Comparison of ENCODE assay signal across 9 mouse cellular contexts in genomic region chr4:62516079-62516478, GRCm38 (mm10). TPM values are rescaled to one million over a fixed set of nuclear protein-coding genes. Genes with fewer than 3 reads are reported as not detected.
A peak's percentile ranks its signal among the peaks of the same experiment; 100 is the strongest.
DNase-seq lines count a peak whose midpoint lies in the region; ATAC-seq and TF ChIP-seq lines count a peak whose summit lies in the region.
"Had no signal": no experiment of that assay in that cellular context is flagged by ENCODE, and none has a peak within 500 bp of the region (broad histone marks: within the 10 kb centered on the region; RNA-seq: fewer than 3 reads in every experiment).

No protein-coding gene starts in this region.

- peak overlapping the region; percentile 39; the same call in 1 of the 2 replicates for H3K9ac ChIP-seq in midbrain, embryonic 13.5 days (replicated peaks)
- no peak overlapping the region for H3K9ac ChIP-seq in midbrain, embryonic 16.5 days (ENCODE audit: low read depth, low read length)
- 0 out of 2 replicates have a peak overlapping the region, but pooled peaks have one; percentile 3 for H3K9ac ChIP-seq in intestine, postnatal 0 days (ENCODE audit: low read depth, low read length)
- H3K9ac ChIP-seq: hindbrain, embryonic 15.5 days had no signal

- peaks cover 21% of the 10 kb centered on the region for H3K4me1 ChIP-seq in midbrain, embryonic 13.5 days (replicated peaks)
- H3K4me1 ChIP-seq in midbrain, embryonic 16.5 days (ENCODE audit: control insufficient read depth, insufficient read depth, low read length), result peaks cover 18% of the 10 kb centered on the region
- peaks cover 11% of the 10 kb centered on the region for H3K4me1 ChIP-seq in intestine, postnatal 0 days (replicated peaks; ENCODE audit: control insufficient read depth, insufficient read depth, low read length)
- H3K4me1 ChIP-seq in lung, adult 2 months (ENCODE audit: control insufficient read depth, insufficient read depth, low read length), result peaks cover 6% of the 10 kb centered on the region; the same call in 1 of the 2 replicates

- no peaks in the 10 kb centered on the region for H3K9me3 ChIP-seq in midbrain, embryonic 13.5 days
- H3K9me3 ChIP-seq in midbrain, embryonic 16.5 days (replicated peaks; ENCODE audit: control insufficient read depth, low read length, poor library complexity, severe bottlenecking), result no peaks in the 10 kb centered on the region
- no peaks in the 10 kb centered on the region for H3K9me3 ChIP-seq in intestine, postnatal 0 days (ENCODE audit: control insufficient read depth)
- H3K9me3 ChIP-seq: hindbrain, embryonic 15.5 days had no signal

- H3K4me2 ChIP-seq in midbrain, embryonic 13.5 days (replicated peaks), result no peak overlapping the region
- no peak overlapping the region for H3K4me2 ChIP-seq in midbrain, embryonic 16.5 days (ENCODE audit: low read length)
- peak overlapping the region; percentile 89; the same call in 1 of the 2 replicates for H3K4me2 ChIP-seq in intestine, postnatal 0 days (replicated peaks; ENCODE audit: low read depth)
- H3K4me2 ChIP-seq: hindbrain, embryonic 15.5 days had no signal

- no peak overlapping the region for H3K27ac ChIP-seq in midbrain, embryonic 13.5 days
- H3K27ac ChIP-seq in midbrain, embryonic 16.5 days (ENCODE audit: low read length), result no peak overlapping the region
- peak overlapping the region; percentile 82; the same call in 1 of the 2 replicates for H3K27ac ChIP-seq in intestine, postnatal 0 days (ENCODE audit: low read depth, low read length)
- H3K27ac ChIP-seq: hindbrain, embryonic 15.5 days had no signal

- H3K27me3 ChIP-seq in midbrain, embryonic 13.5 days, result no peaks in the 10 kb centered on the region
- no peaks in the 10 kb centered on the region for H3K27me3 ChIP-seq in midbrain, embryonic 16.5 days (ENCODE audit: control insufficient read depth, insufficient read depth, low read depth, low read length)
- H3K27me3 ChIP-seq in intestine, postnatal 0 days (replicated peaks; ENCODE audit: control insufficient read depth, insufficient read depth, low read length), result no peaks in the 10 kb centered on the region
- H3K27me3 ChIP-seq: hindbrain, embryonic 15.5 days had no signal

- whole genome bisulfite sequencing in midbrain, embryonic 13.5 days, result 53% methylated on average over 2 of the region's 2 CpGs
- 52% methylated on average over 2 of the region's 2 CpGs for WGBS in midbrain, embryonic 16.5 days
- 17% methylated on average over 2 of the region's 2 CpGs for WGBS in intestine, postnatal 0 days
- 33% methylated on average over 2 of the region's 2 CpGs for WGBS in lung, adult 2 months

- DNase-seq in lung, adult 2 months, result no peak
- no peak for DNase-seq in layer of hippocampus, adult 9-10 months (ENCODE audit: low spot score)
- no peak for DNase-seq in thymus, adult 18-20 months
- no peak for DNase-seq in layer of hippocampus, postnatal 10 days (ENCODE audit: low spot score in 2 of 2)

- ATAC-seq in midbrain, embryonic 13.5 days, result no peak
- no peak for ATAC-seq in midbrain, embryonic 16.5 days
- peak; percentile 41 for ATAC-seq in erythroblast, adult 5-6 weeks (replicated peaks; ENCODE audit: low FRiP score, poor library complexity, severe bottlenecking)
- no peak for ATAC-seq in intestine, postnatal 0 days

- peaks cover 29% of the 10 kb centered on the region for H3K36me3 ChIP-seq in midbrain, embryonic 13.5 days
- H3K36me3 ChIP-seq in midbrain, embryonic 16.5 days (ENCODE audit: control insufficient read depth, insufficient read depth, low read length), result peaks cover 10% of the 10 kb centered on the region
- peaks cover 32% of the 10 kb centered on the region for H3K36me3 ChIP-seq in intestine, postnatal 0 days (ENCODE audit: control insufficient read depth, insufficient read depth)

- no peak overlapping the region for H3K4me3 ChIP-seq in midbrain, embryonic 13.5 days (replicated peaks)
- H3K4me3 ChIP-seq in midbrain, embryonic 16.5 days (ENCODE audit: low read depth, low read length), result no peak overlapping the region
- H3K4me3 ChIP-seq in intestine, postnatal 0 days (ENCODE audit: low read depth, low read length), result no peak overlapping the region
- no peak overlapping the region for H3K4me3 ChIP-seq in lung, adult 2 months (replicated peaks; ENCODE audit: extremely low read depth, low read depth, low read length)
- H3K4me3 ChIP-seq: hindbrain, embryonic 15.5 days had no signal

- no peak for TF ChIP-seq POLR2A in lung, adult 2 months (IDR thresholded peaks at IDR 0.05; ENCODE audit: borderline replicate concordance, extremely low read depth, low read depth, low read length)

- peak; percentile 48 for TF ChIP-seq CTCF in intestine, postnatal 0 days (IDR thresholded peaks at IDR 0.05; ENCODE audit: low read depth)
- 0 out of 2 replicates have a peak, but pooled peaks have one; percentile 11 for TF ChIP-seq CTCF in lung, adult 2 months (IDR thresholded peaks at IDR 0.05; ENCODE audit: insufficient read depth, low read length)

RNA-seq across cellular contexts. Expression of gene Alad, which starts 3.6 kb away (rescaled TPM):
- polyA plus RNA-seq in midbrain, embryonic 13.5 days (2015; fragmentation: Nextera tagmentation; extraction: Ambion mirVana), result 59.8 and 65.4 TPM in 2 replicates
- polyA plus RNA-seq in midbrain, embryonic 16.5 days (2015; fragmentation: Nextera tagmentation; extraction: Ambion mirVana), result 70.6 and 76.7 TPM in 2 replicates
- 105 and 125 TPM in 2 replicates for total RNA-seq in erythroblast, adult 5-6 weeks (2015; ENCODE audit: low replicate concordance)
- 81.9 and 128 TPM in 2 replicates for total RNA-seq in erythroblast, adult 5-6 weeks (2017; ENCODE audit: low replicate concordance)
- polyA plus RNA-seq in intestine, postnatal 0 days (2015; fragmentation: Nextera tagmentation; extraction: Ambion mirVana), result 156 and 168 TPM in 2 replicates
- polyA plus RNA-seq in lung, adult 2 months (2012; rRNA removed), result 139 and 141 TPM in 2 replicates
- 10 to 100 TPM; 27.7 to 28.0 TPM for total RNA-seq in layer of hippocampus, postnatal 10 days (2021)

RNA-seq across cellular contexts. Expression of gene Pole3, which starts 8.8 kb away (rescaled TPM):
- 81.3 and 87.2 TPM in 2 replicates for polyA plus RNA-seq in midbrain, embryonic 13.5 days (2015; fragmentation: Nextera tagmentation; extraction: Ambion mirVana)
- polyA plus RNA-seq in midbrain, embryonic 16.5 days (2015; fragmentation: Nextera tagmentation; extraction: Ambion mirVana), result 57.9 and 64.7 TPM in 2 replicates
- 21.3 and 30.7 TPM in 2 replicates for total RNA-seq in erythroblast, adult 5-6 weeks (2015; ENCODE audit: low replicate concordance)
- 14.1 and 17.3 TPM in 2 replicates for total RNA-seq in erythroblast, adult 5-6 weeks (2017; ENCODE audit: low replicate concordance)
- polyA plus RNA-seq in intestine, postnatal 0 days (2015; fragmentation: Nextera tagmentation; extraction: Ambion mirVana), result 38.0 TPM in 2 replicates
- polyA plus RNA-seq in lung, adult 2 months (2012; rRNA removed), result 8.9 and 16.1 TPM in 2 replicates
- total RNA-seq in layer of hippocampus, postnatal 10 days (2021), result 10 to 100 TPM; 29.4 to 30.5 TPM

RNA-seq across cellular contexts. Expression of gene 4933430I17Rik, which starts 9.1 kb away (rescaled TPM):
- 1.1 and 1.5 TPM in 2 replicates for polyA plus RNA-seq in midbrain, embryonic 13.5 days (2015; fragmentation: Nextera tagmentation; extraction: Ambion mirVana)
- polyA plus RNA-seq in midbrain, embryonic 16.5 days (2015; fragmentation: Nextera tagmentation; extraction: Ambion mirVana), result 0.49 and 0.91 TPM in 2 replicates
- total RNA-seq in erythroblast, adult 5-6 weeks (2015; ENCODE audit: low replicate concordance), result not detected in 2 replicates
- total RNA-seq in erythroblast, adult 5-6 weeks (2017; ENCODE audit: low replicate concordance), result not detected in 2 replicates
- 0.27 TPM in 1 of 2 replicates, not detected in the other for polyA plus RNA-seq in intestine, postnatal 0 days (2015; fragmentation: Nextera tagmentation; extraction: Ambion mirVana)
- 0.08 and 0.15 TPM in 2 replicates for polyA plus RNA-seq in lung, adult 2 months (2012; rRNA removed)
- under 1 TPM; 0.18 to 0.46 TPM for total RNA-seq in layer of hippocampus, postnatal 10 days (2021)

RNA-seq across cellular contexts. Expression of gene Hdhd3, which starts 12.8 kb away (rescaled TPM):
- 13.2 and 14.3 TPM in 2 replicates for polyA plus RNA-seq in midbrain, embryonic 13.5 days (2015; fragmentation: Nextera tagmentation; extraction: Ambion mirVana)
- 12.7 and 13.8 TPM in 2 replicates for polyA plus RNA-seq in midbrain, embryonic 16.5 days (2015; fragmentation: Nextera tagmentation; extraction: Ambion mirVana)
- total RNA-seq in erythroblast, adult 5-6 weeks (2015; ENCODE audit: low replicate concordance), result not detected in 2 replicates
- 1.0 TPM in 1 of 2 replicates, not detected in the other for total RNA-seq in erythroblast, adult 5-6 weeks (2017; ENCODE audit: low replicate concordance)
- 125 and 145 TPM in 2 replicates for polyA plus RNA-seq in intestine, postnatal 0 days (2015; fragmentation: Nextera tagmentation; extraction: Ambion mirVana)
- polyA plus RNA-seq in lung, adult 2 months (2012; rRNA removed), result 10.0 and 14.1 TPM in 2 replicates
- total RNA-seq in layer of hippocampus, postnatal 10 days (2021), result 1 to 10 TPM; 7.1 to 9.4 TPM

RNA-seq across cellular contexts. Expression of gene Bspry, which starts 36.2 kb away (rescaled TPM):
- 0.44 and 0.86 TPM in 2 replicates for polyA plus RNA-seq in midbrain, embryonic 13.5 days (2015; fragmentation: Nextera tagmentation; extraction: Ambion mirVana)
- polyA plus RNA-seq in midbrain, embryonic 16.5 days (2015; fragmentation: Nextera tagmentation; extraction: Ambion mirVana), result 0.85 and 1.1 TPM in 2 replicates
- not detected in 2 replicates for total RNA-seq in erythroblast, adult 5-6 weeks (2015; ENCODE audit: low replicate concordance)
- total RNA-seq in erythroblast, adult 5-6 weeks (2017; ENCODE audit: low replicate concordance), result not detected in 2 replicates
- 14.7 and 20.5 TPM in 2 replicates for polyA plus RNA-seq in intestine, postnatal 0 days (2015; fragmentation: Nextera tagmentation; extraction: Ambion mirVana)
- 26.0 and 31.0 TPM in 2 replicates for polyA plus RNA-seq in lung, adult 2 months (2012; rRNA removed)
- total RNA-seq in layer of hippocampus, postnatal 10 days (2021), result 1 to 10 TPM in 1 of 2 experiments, under 1 TPM in 1; 0.62 to 1.1 TPM
